Mouse (Mus musculus): Measurements from ENCODE around the gene Klhdc8b. TPM values are rescaled to one million over a fixed set of nuclear protein-coding genes. Genes with fewer than 3 reads are reported as not detected.

The Klhdc8b gene
- polyA plus RNA-seq, 1 experiment: 1.4 TPM

GRCm38 (mm10) chr9:108460319-108461178 is 832 bp downstream of the Klhdc8b start, which contains the start of gene Ccdc71:
TSS of gene Ccdc71 (plus strand) at chr9:108460527.
- Histone ChIP-seq H3K79me2 (ENCODE audit: control insufficient read depth, insufficient read depth) (peaks cover 39% of the 10 kb centered on the region), H3K36me3 (ENCODE audit: control insufficient read depth, insufficient read depth) (peaks cover 18% of the 10 kb centered on the region), H3K27me3 (ENCODE audit: control insufficient read depth, insufficient read depth, insufficient read length) (no peaks in the 10 kb centered on the region), H3K79me3 (ENCODE audit: low read depth) (peaks cover 18% of the 10 kb centered on the region), H3ac (ENCODE audit: control insufficient read depth, insufficient read length, low read depth) (peak within 1 kb of the TSS; percentile 57), H3K4me3 (ENCODE audit: insufficient read depth, poor library complexity, severe bottlenecking) (peak within 1 kb of the TSS; percentile 92)
- TF ChIP-seq MYOD1 (IDR thresholded peaks at IDR 0.05; ENCODE audit: control insufficient read depth, insufficient read length, low read depth) (no peak), MAX (IDR thresholded peaks at IDR 0.05) (no peak), FOSL1 (IDR thresholded peaks at IDR 0.05; ENCODE audit: insufficient read depth, low read length, poor library complexity, severe bottlenecking) (no peak), MYOG (IDR thresholded peaks at IDR 0.05; ENCODE audit: control insufficient read depth, extremely low read depth, insufficient read length) (no peak), USF1 (IDR thresholded peaks at IDR 0.05; ENCODE audit: low read depth) (no peak), CEBPB (IDR thresholded peaks at IDR 0.05; ENCODE audit: low read depth) (no peak), CTCF (IDR thresholded peaks at IDR 0.05; ENCODE audit: control insufficient read depth, insufficient read depth, insufficient read length) (no peak)

- Histone ChIP-seq H3K79me3 (ENCODE audit: low read depth) (peaks cover 18% of the 10 kb centered on the region), H3ac (ENCODE audit: control insufficient read depth, insufficient read length, low read depth) (no peak overlapping the region), H3K79me2 (ENCODE audit: control insufficient read depth, insufficient read depth) (peaks cover 39% of the 10 kb centered on the region), H3K36me3 (ENCODE audit: control insufficient read depth, insufficient read depth) (peaks cover 12% of the 10 kb centered on the region), H3K27me3 (ENCODE audit: control insufficient read depth, insufficient read depth, insufficient read length) (no peaks in the 10 kb centered on the region), H3K4me3 (ENCODE audit: insufficient read depth, poor library complexity, severe bottlenecking) (peak overlapping the region; percentile 92)
- TF ChIP-seq CEBPB (IDR thresholded peaks at IDR 0.05; ENCODE audit: low read depth): no peak
- TF ChIP-seq CTCF (IDR thresholded peaks at IDR 0.05; ENCODE audit: control insufficient read depth, insufficient read depth, insufficient read length): no peak
- TF ChIP-seq FOSL1 (IDR thresholded peaks at IDR 0.05; ENCODE audit: insufficient read depth, low read length, poor library complexity, severe bottlenecking): no peak
- no peak for TF ChIP-seq MAX (IDR thresholded peaks at IDR 0.05)
- TF ChIP-seq USF1 (IDR thresholded peaks at IDR 0.05; ENCODE audit: low read depth): no peak
- TF ChIP-seq MYOG (IDR thresholded peaks at IDR 0.05; ENCODE audit: control insufficient read depth, extremely low read depth, insufficient read length): no peak
- TF ChIP-seq MYOD1 (IDR thresholded peaks at IDR 0.05; ENCODE audit: control insufficient read depth, insufficient read length, low read depth): no peak
Measured at GRCm38 (mm10) chr9:108459939-108460318, 1.5 kb downstream of the Klhdc8b start.

GRCm38 (mm10) chr9:108456953-108457352 is 4.4 kb downstream of the Klhdc8b start:
- Histone ChIP-seq H3ac (ENCODE audit: control insufficient read depth, insufficient read length, low read depth) (no peak overlapping the region), H3K79me2 (ENCODE audit: control insufficient read depth, insufficient read depth) (peaks cover 15% of the 10 kb centered on the region), H3K79me3 (ENCODE audit: low read depth) (peaks cover 13% of the 10 kb centered on the region), H3K36me3 (ENCODE audit: control insufficient read depth, insufficient read depth) (no peaks in the 10 kb centered on the region), H3K27me3 (ENCODE audit: control insufficient read depth, insufficient read depth, insufficient read length) (no peaks in the 10 kb centered on the region), H3K4me3 (ENCODE audit: insufficient read depth, poor library complexity, severe bottlenecking) (no peak overlapping the region)
- TF ChIP-seq MYOG (IDR thresholded peaks at IDR 0.05; ENCODE audit: control insufficient read depth, extremely low read depth, insufficient read length): no peak
- no peak for TF ChIP-seq CEBPB (IDR thresholded peaks at IDR 0.05; ENCODE audit: low read depth)
- no peak for TF ChIP-seq CTCF (IDR thresholded peaks at IDR 0.05; ENCODE audit: control insufficient read depth, insufficient read depth, insufficient read length)
- no peak for TF ChIP-seq MYOD1 (IDR thresholded peaks at IDR 0.05; ENCODE audit: control insufficient read depth, insufficient read length, low read depth)
- TF ChIP-seq FOSL1 (IDR thresholded peaks at IDR 0.05; ENCODE audit: insufficient read depth, low read length, poor library complexity, severe bottlenecking): no peak

- Histone ChIP-seq H3K79me3 (ENCODE audit: low read depth) (peaks cover 4% of the 10 kb centered on the region), H3K27me3 (ENCODE audit: control insufficient read depth, insufficient read depth, insufficient read length) (no peaks in the 10 kb centered on the region), H3K4me3 (ENCODE audit: insufficient read depth, poor library complexity, severe bottlenecking) (no peak overlapping the region), H3K79me2 (ENCODE audit: control insufficient read depth, insufficient read depth) (peaks cover 5% of the 10 kb centered on the region), H3ac (ENCODE audit: control insufficient read depth, insufficient read length, low read depth) (no peak overlapping the region), H3K36me3 (ENCODE audit: control insufficient read depth, insufficient read depth) (no peaks in the 10 kb centered on the region)
- TF ChIP-seq MAX (IDR thresholded peaks at IDR 0.05) (no peak), USF1 (IDR thresholded peaks at IDR 0.05; ENCODE audit: low read depth) (no peak), CEBPB (IDR thresholded peaks at IDR 0.05; ENCODE audit: low read depth) (no peak), FOSL1 (IDR thresholded peaks at IDR 0.05; ENCODE audit: insufficient read depth, low read length, poor library complexity, severe bottlenecking) (no peak), CTCF (IDR thresholded peaks at IDR 0.05; ENCODE audit: control insufficient read depth, insufficient read depth, insufficient read length) (no peak), MYOD1 (IDR thresholded peaks at IDR 0.05; ENCODE audit: control insufficient read depth, insufficient read length, low read depth) (no peak), MYOG (IDR thresholded peaks at IDR 0.05; ENCODE audit: control insufficient read depth, extremely low read depth, insufficient read length) (no peak)
Measured at GRCm38 (mm10) chr9:108455747-108456571, 5.4 kb downstream of the Klhdc8b start.

- Histone ChIP-seq H3K79me3 (ENCODE audit: low read depth) (no peaks in the 10 kb centered on the region), H3K4me3 (ENCODE audit: insufficient read depth, poor library complexity, severe bottlenecking) (no peak overlapping the region), H3K36me3 (ENCODE audit: control insufficient read depth, insufficient read depth) (no peaks in the 10 kb centered on the region), H3K79me2 (ENCODE audit: control insufficient read depth, insufficient read depth) (no peaks in the 10 kb centered on the region), H3ac (ENCODE audit: control insufficient read depth, insufficient read length, low read depth) (no peak overlapping the region), H3K27me3 (ENCODE audit: control insufficient read depth, insufficient read depth, insufficient read length) (no peaks in the 10 kb centered on the region)
- TF ChIP-seq FOSL1 (IDR thresholded peaks at IDR 0.05; ENCODE audit: insufficient read depth, low read length, poor library complexity, severe bottlenecking): no peak
- no peak for TF ChIP-seq USF1 (IDR thresholded peaks at IDR 0.05; ENCODE audit: low read depth)
- no peak for TF ChIP-seq CEBPB (IDR thresholded peaks at IDR 0.05; ENCODE audit: low read depth)
- TF ChIP-seq CTCF (IDR thresholded peaks at IDR 0.05; ENCODE audit: control insufficient read depth, insufficient read depth, insufficient read length): no peak
- TF ChIP-seq MAX (IDR thresholded peaks at IDR 0.05): no peak
- TF ChIP-seq MYOD1 (IDR thresholded peaks at IDR 0.05; ENCODE audit: control insufficient read depth, insufficient read length, low read depth): no peak
- TF ChIP-seq MYOG (IDR thresholded peaks at IDR 0.05; ENCODE audit: control insufficient read depth, extremely low read depth, insufficient read length): no peak
Measured at GRCm38 (mm10) chr9:108454429-108454828, 7.0 kb downstream of the Klhdc8b start.

Measured in C2C12 (cell line).